Mouse (Mus musculus): ENCODE measurements around the gene Lrcol1. TPM values are rescaled to one million over a fixed set of nuclear protein-coding genes. Genes with fewer than 3 reads are reported as not detected.

The Lrcol1 gene
- not detected in 2 replicates for polyA plus RNA-seq (2015; fragmentation: Nextera tagmentation; extraction: Ambion mirVana)

DNA sequence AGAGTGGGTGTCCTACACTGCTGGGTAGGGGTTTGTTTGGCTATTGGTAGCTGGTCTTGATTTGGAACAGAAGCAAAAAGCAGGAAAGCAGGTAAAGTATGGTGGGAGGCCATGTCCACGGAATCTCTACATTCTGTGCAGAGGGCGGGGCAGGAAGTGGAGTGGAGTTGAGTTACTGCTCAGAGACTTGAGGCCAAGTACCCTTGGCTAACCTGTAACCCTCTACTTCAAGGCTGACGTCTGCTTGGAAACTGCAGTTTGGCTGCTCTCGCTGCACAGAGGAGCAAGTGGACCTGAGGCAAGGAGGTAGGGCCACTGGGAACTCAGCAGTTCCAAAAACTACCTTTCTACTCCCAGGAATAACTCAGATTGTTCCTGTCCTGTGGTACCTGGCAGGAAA is at the start of gene Lrcol1:
Gene Lrcol1, plus strand, starts transcription at position 207 of the 400 bp plus-strand sequence.
- H3K9ac ChIP-seq (replicated peaks) = no peak within 1 kb of the TSS
- no peaks in the 10 kb centered on the region for H3K9me3 ChIP-seq (ENCODE audit: low read length)
- ATAC-seq (no peak), DNase-seq (no peak)
- 71% methylated on average over 4 of the region's 4 CpGs for WGBS (ENCODE audit: insufficient replicate concordance)
- no peaks in the 10 kb centered on the region for H3K36me3 ChIP-seq (replicated peaks; ENCODE audit: insufficient read depth, low read length)
- peaks cover 26% of the 10 kb centered on the region for H3K27me3 ChIP-seq (ENCODE audit: insufficient read depth, low read length)
- H3K4me1 ChIP-seq (ENCODE audit: insufficient read depth) = peaks cover 10% of the 10 kb centered on the region
- no peak for TF ChIP-seq CTCF (IDR thresholded peaks at IDR 0.05; ENCODE audit: low read depth)
- no peak for TF ChIP-seq EP300 (IDR thresholded peaks at IDR 0.05; ENCODE audit: low read depth)
- H3K4me3 ChIP-seq (ENCODE audit: low read depth, low read length) = no peak within 1 kb of the TSS
- no peak within 1 kb of the TSS for H3K27ac ChIP-seq (ENCODE audit: low read depth)
- H3K4me2 ChIP-seq (ENCODE audit: low read depth, low read length) = no peak within 1 kb of the TSS

DNA sequence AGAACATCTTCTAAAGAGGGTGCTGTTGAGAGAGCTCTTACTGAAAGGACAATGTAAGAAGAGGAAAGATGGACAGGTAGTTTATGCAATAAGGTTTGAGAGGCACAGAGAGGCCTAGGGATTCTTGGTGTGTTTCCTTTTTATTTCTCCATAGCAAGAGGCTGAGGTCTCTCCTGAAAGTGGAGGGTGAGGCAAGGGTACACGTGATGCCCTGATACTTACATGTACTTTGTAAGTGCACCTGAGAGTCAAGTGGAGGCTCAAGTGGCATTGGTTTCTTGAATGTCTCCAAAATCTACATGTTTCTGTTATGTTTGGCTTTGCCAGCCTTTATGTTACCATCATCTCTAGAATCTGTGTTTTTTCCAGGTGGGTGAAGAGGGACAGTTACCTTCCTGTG is 47.9 kb upstream of the Lrcol1 start:
- no peaks in the 10 kb centered on the region for H3K9me3 ChIP-seq (ENCODE audit: low read length)
- H3K4me2 ChIP-seq (ENCODE audit: low read depth, low read length) = no peak overlapping the region
- no peak overlapping the region for H3K9ac ChIP-seq (replicated peaks)
- no peak overlapping the region for H3K27ac ChIP-seq (ENCODE audit: low read depth)
- peaks cover 55% of the 10 kb centered on the region for H3K36me3 ChIP-seq (replicated peaks; ENCODE audit: insufficient read depth, low read length)
- no peaks in the 10 kb centered on the region for H3K27me3 ChIP-seq (ENCODE audit: insufficient read depth, low read length)
- H3K4me1 ChIP-seq (ENCODE audit: insufficient read depth) = no peaks in the 10 kb centered on the region
- DNase-seq (no peak), ATAC-seq (no peak)
- TF ChIP-seq EP300 (IDR thresholded peaks at IDR 0.05; ENCODE audit: low read depth) = no peak
- WGBS (ENCODE audit: insufficient replicate concordance) = 79% methylated on average over 1 of the region's 1 CpGs
- H3K4me3 ChIP-seq (ENCODE audit: low read depth, low read length) = no peak overlapping the region

DNA sequence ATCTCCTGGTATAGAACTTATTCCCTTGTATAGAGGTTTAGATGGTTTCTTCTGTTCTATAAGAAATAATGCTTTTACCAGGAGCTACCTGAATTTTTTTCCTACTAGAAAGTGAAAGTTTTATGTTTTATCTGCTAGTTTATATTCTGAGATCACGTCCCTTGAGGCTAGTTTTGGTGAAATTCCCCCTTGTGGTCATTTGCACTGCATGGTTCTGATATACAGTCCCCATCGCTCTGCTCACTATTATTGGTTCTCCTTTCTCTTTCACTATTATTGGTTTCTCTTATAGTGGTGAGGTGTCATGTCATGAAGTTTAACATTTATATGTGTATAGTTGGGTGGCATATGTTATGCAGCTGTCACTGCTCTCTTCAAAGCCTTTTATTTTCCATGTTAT is 43.9 kb upstream of the Lrcol1 start:
- no peak overlapping the region for H3K27ac ChIP-seq (ENCODE audit: low read depth)
- no peak for ATAC-seq
- TF ChIP-seq CTCF (IDR thresholded peaks at IDR 0.05; ENCODE audit: low read depth) (no peak), EP300 (IDR thresholded peaks at IDR 0.05; ENCODE audit: low read depth) (no peak)
- H3K4me1 ChIP-seq (ENCODE audit: insufficient read depth) = no peaks in the 10 kb centered on the region
- no peak for DNase-seq
- H3K4me3 ChIP-seq (ENCODE audit: low read depth, low read length) = no peak overlapping the region
- H3K4me2 ChIP-seq (ENCODE audit: low read depth, low read length) = no peak overlapping the region
- H3K27me3 ChIP-seq (ENCODE audit: insufficient read depth, low read length) = no peaks in the 10 kb centered on the region
- H3K36me3 ChIP-seq (replicated peaks; ENCODE audit: insufficient read depth, low read length) = peaks cover 67% of the 10 kb centered on the region
- 88% methylated on average over 2 of the region's 2 CpGs for WGBS (ENCODE audit: insufficient replicate concordance)
- no peaks in the 10 kb centered on the region for H3K9me3 ChIP-seq (ENCODE audit: low read length)
- no peak overlapping the region for H3K9ac ChIP-seq (replicated peaks)

DNA sequence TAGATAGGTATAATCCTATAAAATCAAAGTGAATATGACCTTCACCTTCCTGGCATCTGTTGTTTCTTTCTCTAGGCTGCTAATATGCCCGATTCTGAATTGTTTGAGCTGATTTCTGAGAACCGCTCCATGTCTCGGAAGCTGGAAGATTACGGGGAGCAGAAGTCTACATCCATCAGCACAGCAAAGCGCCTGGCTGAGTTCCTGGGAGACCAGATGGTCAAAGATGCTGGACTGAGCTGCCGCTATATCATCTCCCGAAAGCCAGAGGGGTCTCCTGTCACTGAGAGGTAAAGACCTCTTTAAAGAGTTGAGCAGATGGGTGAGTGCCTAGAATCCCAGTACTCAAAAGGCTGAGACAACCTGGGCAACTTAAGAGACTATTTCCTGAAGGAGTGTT is 35.7 kb upstream of the Lrcol1 start:
- TF ChIP-seq CTCF (IDR thresholded peaks at IDR 0.05; ENCODE audit: low read depth) = no peak
- TF ChIP-seq EP300 (IDR thresholded peaks at IDR 0.05; ENCODE audit: low read depth) = no peak
- no peak for DNase-seq

DNA sequence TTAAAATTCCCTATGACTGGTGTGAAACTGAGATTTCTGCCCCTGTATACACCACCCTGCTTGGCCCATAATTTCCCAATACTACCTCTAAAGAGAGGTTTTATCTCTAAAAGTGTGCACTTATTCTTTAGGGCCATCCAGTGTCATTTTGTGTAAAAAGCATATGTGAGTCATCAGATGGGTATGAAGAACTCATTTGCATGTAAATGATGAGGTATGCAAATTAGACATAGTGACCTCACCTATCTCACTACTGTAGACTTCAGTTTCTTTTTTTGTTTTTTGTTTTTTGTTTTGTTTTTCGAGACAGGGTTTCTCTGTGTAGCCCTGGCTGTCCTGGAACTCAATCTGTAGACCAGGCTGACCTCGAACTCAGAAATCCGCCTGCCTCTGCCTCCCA is 31.4 kb upstream of the Lrcol1 start:
- no peak overlapping the region for H3K27ac ChIP-seq (ENCODE audit: low read depth)
- H3K4me2 ChIP-seq (ENCODE audit: low read depth, low read length) = no peak overlapping the region
- no peaks in the 10 kb centered on the region for H3K27me3 ChIP-seq (ENCODE audit: insufficient read depth, low read length)
- H3K9ac ChIP-seq (replicated peaks) = no peak overlapping the region
- no peak for DNase-seq
- no peaks in the 10 kb centered on the region for H3K9me3 ChIP-seq (ENCODE audit: low read length)
- no peak overlapping the region for H3K4me3 ChIP-seq (ENCODE audit: low read depth, low read length)
- ATAC-seq = no peak
- TF ChIP-seq CTCF (IDR thresholded peaks at IDR 0.05; ENCODE audit: low read depth) (no peak), EP300 (IDR thresholded peaks at IDR 0.05; ENCODE audit: low read depth) (no peak)
- no peaks in the 10 kb centered on the region for H3K4me1 ChIP-seq (ENCODE audit: insufficient read depth)
- 89% methylated on average over 3 of the region's 3 CpGs for WGBS (ENCODE audit: insufficient replicate concordance)
- H3K36me3 ChIP-seq (replicated peaks; ENCODE audit: insufficient read depth, low read length) = peaks cover 41% of the 10 kb centered on the region

More for the DNA sequence above, 35.7 kb upstream of the Lrcol1 start:
- 92% methylated on average over 7 of the region's 7 CpGs for WGBS (ENCODE audit: insufficient replicate concordance)
- no peak overlapping the region for H3K9ac ChIP-seq (replicated peaks)
- no peaks in the 10 kb centered on the region for H3K27me3 ChIP-seq (ENCODE audit: insufficient read depth, low read length)
- no peaks in the 10 kb centered on the region for H3K4me1 ChIP-seq (ENCODE audit: insufficient read depth)
- no peak overlapping the region for H3K4me2 ChIP-seq (ENCODE audit: low read depth, low read length)
- peaks cover 64% of the 10 kb centered on the region for H3K36me3 ChIP-seq (replicated peaks; ENCODE audit: insufficient read depth, low read length)
- no peak for ATAC-seq
- no peaks in the 10 kb centered on the region for H3K9me3 ChIP-seq (ENCODE audit: low read length)
- H3K27ac ChIP-seq (ENCODE audit: low read depth) = no peak overlapping the region
- H3K4me3 ChIP-seq (ENCODE audit: low read depth, low read length) = no peak overlapping the region

DNA sequence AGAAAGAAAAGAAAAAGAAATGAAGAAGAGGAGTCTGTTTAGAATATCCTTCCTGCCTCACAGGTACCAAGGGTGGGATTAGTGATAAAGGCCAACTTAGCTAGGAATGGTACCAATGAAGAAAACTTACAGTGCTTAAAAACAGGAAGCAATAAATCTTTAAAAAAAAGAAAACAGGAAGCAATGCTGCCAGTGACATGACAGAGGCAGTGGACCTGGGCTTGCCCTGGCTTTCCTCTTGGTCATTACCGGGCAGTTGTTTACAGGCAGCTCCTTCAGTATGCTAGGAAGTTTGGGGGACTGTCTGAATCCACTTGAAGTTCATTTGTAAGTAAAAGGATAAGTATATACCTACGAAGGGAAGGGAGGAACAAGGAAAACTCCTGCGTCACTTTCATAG is 14.0 kb upstream of the Lrcol1 start:
- Histone ChIP-seq H3K4me2 (ENCODE audit: low read depth, low read length) (no peak overlapping the region), H3K36me3 (replicated peaks; ENCODE audit: insufficient read depth, low read length) (peaks cover 43% of the 10 kb centered on the region), H3K9me3 (ENCODE audit: low read length) (no peaks in the 10 kb centered on the region), H3K4me3 (ENCODE audit: low read depth, low read length) (no peak overlapping the region), H3K4me1 (ENCODE audit: insufficient read depth) (no peaks in the 10 kb centered on the region), H3K27ac (ENCODE audit: low read depth) (no peak overlapping the region), H3K27me3 (ENCODE audit: insufficient read depth, low read length) (no peaks in the 10 kb centered on the region), H3K9ac (replicated peaks) (no peak overlapping the region)
- no peak for ATAC-seq
- no peak for TF ChIP-seq EP300 (IDR thresholded peaks at IDR 0.05; ENCODE audit: low read depth)
- no peak for DNase-seq
- 67% methylated on average over 3 of the region's 3 CpGs for WGBS (ENCODE audit: insufficient replicate concordance)

DNA sequence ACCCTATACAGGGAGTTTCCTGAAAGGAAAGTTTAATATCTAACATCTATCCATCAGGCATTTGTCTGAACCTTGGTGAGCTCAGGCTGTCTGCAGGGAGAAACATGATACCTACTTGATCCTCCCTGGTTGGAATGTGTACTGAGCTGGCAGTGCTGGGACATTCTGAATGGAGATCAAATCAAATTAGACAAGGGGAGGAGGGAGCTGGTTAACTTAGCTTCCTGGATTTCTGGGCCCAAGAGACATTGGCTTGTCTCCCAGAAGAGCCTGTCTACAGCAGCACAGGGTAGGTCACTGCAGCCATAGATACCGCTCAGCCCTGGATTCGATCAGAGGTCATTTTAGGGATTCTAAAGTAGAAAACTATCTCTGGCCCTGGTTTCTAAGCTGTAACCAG is 5.7 kb upstream of the Lrcol1 start:
- H3K4me2 ChIP-seq (ENCODE audit: low read depth, low read length) = no peak overlapping the region
- H3K27me3 ChIP-seq (ENCODE audit: insufficient read depth, low read length) = peaks cover 18% of the 10 kb centered on the region
- TF ChIP-seq CTCF (IDR thresholded peaks at IDR 0.05; ENCODE audit: low read depth) = no peak
- TF ChIP-seq EP300 (IDR thresholded peaks at IDR 0.05; ENCODE audit: low read depth) = no peak
- no peak for DNase-seq
- peaks cover 23% of the 10 kb centered on the region for H3K36me3 ChIP-seq (replicated peaks; ENCODE audit: insufficient read depth, low read length)
- no peaks in the 10 kb centered on the region for H3K9me3 ChIP-seq (ENCODE audit: low read length)
- H3K4me1 ChIP-seq (ENCODE audit: insufficient read depth) = peaks cover 10% of the 10 kb centered on the region
- 73% methylated on average over 2 of the region's 2 CpGs for WGBS (ENCODE audit: insufficient replicate concordance)
- H3K4me3 ChIP-seq (ENCODE audit: low read depth, low read length) = no peak overlapping the region
- no peak for ATAC-seq
- H3K9ac ChIP-seq (replicated peaks) = no peak overlapping the region
- H3K27ac ChIP-seq (ENCODE audit: low read depth) = no peak overlapping the region

Measured in liver, postnatal 0 days (tissue).